Mouse (Mus musculus): ENCODE results near the gene Wasl.

DNA sequence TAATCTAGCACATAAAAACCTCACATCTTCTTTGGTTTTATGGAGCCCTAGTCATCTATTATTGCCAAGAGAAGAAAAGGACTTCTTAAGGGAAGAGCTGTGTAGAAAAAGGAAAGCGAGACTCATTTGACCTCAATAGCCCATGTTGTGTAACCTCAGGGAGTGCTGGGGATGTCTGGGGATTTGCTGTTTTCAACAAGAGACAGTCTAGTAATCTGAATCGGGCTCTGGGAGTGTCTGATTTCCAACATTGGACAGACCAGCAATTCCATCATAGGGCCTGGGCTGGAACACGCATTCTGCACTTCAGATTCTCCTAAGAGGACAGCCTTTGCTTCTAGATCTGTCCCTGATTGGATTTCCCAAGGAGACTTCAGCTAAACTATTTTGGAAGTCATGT lies 81.4 kb downstream of the Wasl start:
- TF ChIP-seq GATA1 (IDR thresholded peaks at IDR 0.05; ENCODE audit: low read length) (no peak), TAL1 (IDR thresholded peaks at IDR 0.05; ENCODE audit: low read length) (no peak)
